18 mouse cellular contexts compared by ENCODE assay signal in genomic region chr3:28007684-28008083, GRCm38 (mm10).
DNase-seq lines count a peak whose midpoint lies in the region; ATAC-seq and TF ChIP-seq lines count a peak whose summit lies in the region.
"Had no signal": no experiment of that assay in that cellular context is flagged by ENCODE, and none has a peak within 500 bp of the region (broad histone marks: within the 10 kb centered on the region; RNA-seq: fewer than 3 reads in every experiment).

No protein-coding gene starts in this region.

- TF ChIP-seq EP300 in liver, postnatal 0 days (IDR thresholded peaks at IDR 0.05; ENCODE audit: low read depth), result no peak
- no peak for TF ChIP-seq EP300 in ES-Bruce4 (IDR thresholded peaks at IDR 0.05; ENCODE audit: insufficient read depth, low read depth, low read length)

- H3K4me1 ChIP-seq in heart, embryonic 12.5 days (replicated peaks), result 0 out of 2 replicates have a peak, but pooled peaks cover 5% of the 10 kb centered on the region
- 0 out of 2 replicates have a peak, but pooled peaks cover 5% of the 10 kb centered on the region for H3K4me1 ChIP-seq in liver, postnatal 0 days (ENCODE audit: insufficient read depth)
- no peaks in the 10 kb centered on the region for H3K4me1 ChIP-seq in liver, embryonic 11.5 days (replicated peaks; ENCODE audit: control insufficient read depth, insufficient read depth, low read length)
- no peaks in the 10 kb centered on the region for H3K4me1 ChIP-seq in ES-Bruce4 (ENCODE audit: control insufficient read depth, insufficient read depth, low read length)
- no peaks in the 10 kb centered on the region for H3K4me1 ChIP-seq in cortical plate, adult 2 months (ENCODE audit: control insufficient read depth, insufficient read depth, low read length)
- H3K4me1 ChIP-seq in forebrain, postnatal 0 days (ENCODE audit: insufficient read depth), result no peaks in the 10 kb centered on the region
- H3K4me1 ChIP-seq: forebrain, embryonic 12.5 days; liver, embryonic 13.5 days; megakaryocyte, embryonic 14.5 days; neural tube, embryonic 12.5 days had no signal

- WGBS in heart, embryonic 12.5 days, result 81% methylated on average over 11 of the region's 11 CpGs
- WGBS in liver, postnatal 0 days (ENCODE audit: insufficient replicate concordance), result 85% methylated on average over 11 of the region's 11 CpGs
- WGBS in liver, embryonic 11.5 days, result 74% methylated on average over 11 of the region's 11 CpGs
- WGBS in forebrain, postnatal 0 days, result 88% methylated on average over 11 of the region's 11 CpGs

- H3K4me2 ChIP-seq in heart, embryonic 12.5 days, result no peak overlapping the region
- H3K4me2 ChIP-seq in liver, postnatal 0 days (ENCODE audit: low read depth, low read length), result no peak overlapping the region
- no peak overlapping the region for H3K4me2 ChIP-seq in liver, embryonic 11.5 days
- H3K4me2 ChIP-seq in forebrain, postnatal 0 days (ENCODE audit: low read depth), result no peak overlapping the region
- H3K4me2 ChIP-seq: forebrain, embryonic 12.5 days; liver, embryonic 13.5 days; neural tube, embryonic 12.5 days had no signal

- TF ChIP-seq POLR2A in ES-Bruce4 (IDR thresholded peaks at IDR 0.05; ENCODE audit: insufficient read depth, low read length), result no peak
- no peak for TF ChIP-seq POLR2A in cortical plate, adult 2 months (IDR thresholded peaks at IDR 0.05; ENCODE audit: extremely low read depth, insufficient read depth, low read length)

- ATAC-seq in heart, embryonic 12.5 days (ENCODE audit: insufficient number of reproducible peaks, low FRiP score), result no peak
- ATAC-seq in liver, postnatal 0 days, result no peak
- no peak for ATAC-seq in liver, embryonic 11.5 days (replicated peaks; ENCODE audit: low FRiP score)
- no peak for ATAC-seq in forebrain, postnatal 0 days
- ATAC-seq: hindbrain, embryonic 16.5 days had no signal

- H3K27me3 ChIP-seq in heart, embryonic 12.5 days (replicated peaks), result no peaks in the 10 kb centered on the region
- no peaks in the 10 kb centered on the region for H3K27me3 ChIP-seq in liver, postnatal 0 days (ENCODE audit: insufficient read depth, low read length)
- H3K27me3 ChIP-seq in liver, embryonic 11.5 days (replicated peaks; ENCODE audit: control insufficient read depth, insufficient read depth, low read length), result no peaks in the 10 kb centered on the region
- no peaks in the 10 kb centered on the region; the same call in 1 of the 2 replicates for H3K27me3 ChIP-seq in ES-Bruce4 (ENCODE audit: control insufficient read depth, insufficient read depth, low read length, poor library complexity, severe bottlenecking)
- no peaks in the 10 kb centered on the region for H3K27me3 ChIP-seq in forebrain, postnatal 0 days (ENCODE audit: insufficient read depth, low read length)
- H3K27me3 ChIP-seq: forebrain, embryonic 12.5 days; liver, embryonic 13.5 days; megakaryocyte, embryonic 14.5 days; neural tube, embryonic 12.5 days had no signal

- H3K27ac ChIP-seq in heart, embryonic 12.5 days (ENCODE audit: poor library complexity, severe bottlenecking), result no peak overlapping the region
- no peak overlapping the region for H3K27ac ChIP-seq in liver, postnatal 0 days (ENCODE audit: low read depth)
- no peak overlapping the region for H3K27ac ChIP-seq in liver, embryonic 11.5 days (ENCODE audit: low read depth, low read length)
- no peak overlapping the region for H3K27ac ChIP-seq in ES-Bruce4 (ENCODE audit: insufficient read depth, low read length)
- no peak overlapping the region for H3K27ac ChIP-seq in cortical plate, adult 2 months (ENCODE audit: insufficient read depth, low read length)
- H3K27ac ChIP-seq in forebrain, postnatal 0 days (ENCODE audit: low read depth, low read length), result no peak overlapping the region
- H3K27ac ChIP-seq: forebrain, embryonic 12.5 days; liver, embryonic 13.5 days; neural tube, embryonic 12.5 days had no signal

- no peaks in the 10 kb centered on the region for H3K36me3 ChIP-seq in heart, embryonic 12.5 days
- no peaks in the 10 kb centered on the region for H3K36me3 ChIP-seq in liver, postnatal 0 days (replicated peaks; ENCODE audit: insufficient read depth, low read length)
- H3K36me3 ChIP-seq in liver, embryonic 11.5 days (ENCODE audit: control insufficient read depth, insufficient read depth, low read length), result no peaks in the 10 kb centered on the region
- no peaks in the 10 kb centered on the region for H3K36me3 ChIP-seq in ES-Bruce4 (ENCODE audit: control insufficient read depth, insufficient read depth, low read length, poor library complexity, severe bottlenecking)
- H3K36me3 ChIP-seq in forebrain, postnatal 0 days (ENCODE audit: insufficient read depth), result no peaks in the 10 kb centered on the region
- H3K36me3 ChIP-seq: forebrain, embryonic 12.5 days; liver, embryonic 13.5 days; neural tube, embryonic 12.5 days had no signal

- DNase-seq in heart, adult 11 months, result peak; percentile 78
- DNase-seq in liver, postnatal 0 days, result no peak
- no peak for DNase-seq in liver, embryonic 11.5 days (ENCODE audit: low spot score)
- DNase-seq in forebrain, postnatal 0 days, result no peak
- DNase-seq in right cerebral cortex, postnatal 10 days (ENCODE audit: low spot score in 2 of 2), result no peak
- DNase-seq: adrenal gland, postnatal 36 days; cerebellum, adult 9-10 months; heart, postnatal 4 days; kidney, adult 18-20 months; liver, embryonic 13.5 days; thymus, postnatal 36 days had no signal

- peak; percentile 23; the same call in 1 of the 2 replicates for TF ChIP-seq CTCF in liver, postnatal 0 days (IDR thresholded peaks at IDR 0.05; ENCODE audit: low read depth)
- TF ChIP-seq CTCF in ES-Bruce4 (IDR thresholded peaks at IDR 0.05; ENCODE audit: low read depth, low read length), result peak; percentile 55
- TF ChIP-seq CTCF in cortical plate, adult 2 months (IDR thresholded peaks at IDR 0.05; ENCODE audit: extremely low read depth, insufficient read depth, low read length), result 0 out of 2 replicates have a peak, but pooled peaks have one; percentile 3
- no peak for TF ChIP-seq CTCF in forebrain, postnatal 0 days (IDR thresholded peaks at IDR 0.05; ENCODE audit: low read depth)

- no peak overlapping the region for H3K9ac ChIP-seq in heart, embryonic 12.5 days
- H3K9ac ChIP-seq in liver, postnatal 0 days (replicated peaks), result no peak overlapping the region
- no peak overlapping the region for H3K9ac ChIP-seq in liver, embryonic 11.5 days (ENCODE audit: low read depth, low read length)
- no peak overlapping the region for H3K9ac ChIP-seq in ES-Bruce4 (ENCODE audit: low read depth, poor library complexity, severe bottlenecking)
- H3K9ac ChIP-seq in forebrain, postnatal 0 days, result no peak overlapping the region
- H3K9ac ChIP-seq: forebrain, embryonic 12.5 days; liver, embryonic 13.5 days; neural tube, embryonic 12.5 days had no signal

- no peak overlapping the region for H3K4me3 ChIP-seq in heart, embryonic 12.5 days
- no peak overlapping the region for H3K4me3 ChIP-seq in liver, postnatal 0 days (ENCODE audit: low read depth, low read length)
- no peak overlapping the region for H3K4me3 ChIP-seq in liver, embryonic 11.5 days (ENCODE audit: low read depth, low read length)
- H3K4me3 ChIP-seq in ES-Bruce4 (ENCODE audit: low read depth, low read length), result no peak overlapping the region
- H3K4me3 ChIP-seq in cortical plate, adult 2 months (ENCODE audit: insufficient read depth, low read length), result no peak overlapping the region
- no peak overlapping the region for H3K4me3 ChIP-seq in forebrain, postnatal 0 days (ENCODE audit: low read depth, low read length)
- H3K4me3 ChIP-seq: forebrain, embryonic 12.5 days; liver, embryonic 13.5 days; megakaryocyte, embryonic 14.5 days; neural tube, embryonic 12.5 days had no signal

- 0 out of 2 replicates have a peak, but pooled peaks cover 2% of the 10 kb centered on the region for H3K9me3 ChIP-seq in heart, embryonic 12.5 days (replicated peaks)
- no peaks in the 10 kb centered on the region for H3K9me3 ChIP-seq in liver, postnatal 0 days (ENCODE audit: low read length)
- H3K9me3 ChIP-seq in liver, embryonic 11.5 days (ENCODE audit: control insufficient read depth, low read length), result no peaks in the 10 kb centered on the region
- H3K9me3 ChIP-seq in ES-Bruce4 (replicated peaks; ENCODE audit: control insufficient read depth, insufficient read depth, low read length, poor library complexity, severe bottlenecking), result no peaks in the 10 kb centered on the region
- H3K9me3 ChIP-seq in forebrain, postnatal 0 days (ENCODE audit: low read length), result no peaks in the 10 kb centered on the region
- H3K9me3 ChIP-seq: forebrain, embryonic 12.5 days; liver, embryonic 13.5 days; neural tube, embryonic 12.5 days had no signal
